Mouse (Mus musculus): Measurements from ENCODE around the gene Rab17. TPM values are rescaled to one million over a fixed set of nuclear protein-coding genes. Genes with fewer than 3 reads are reported as not detected.

The Rab17 gene
- polyA plus RNA-seq, 1 experiment, result 0.02 TPM

DNA sequence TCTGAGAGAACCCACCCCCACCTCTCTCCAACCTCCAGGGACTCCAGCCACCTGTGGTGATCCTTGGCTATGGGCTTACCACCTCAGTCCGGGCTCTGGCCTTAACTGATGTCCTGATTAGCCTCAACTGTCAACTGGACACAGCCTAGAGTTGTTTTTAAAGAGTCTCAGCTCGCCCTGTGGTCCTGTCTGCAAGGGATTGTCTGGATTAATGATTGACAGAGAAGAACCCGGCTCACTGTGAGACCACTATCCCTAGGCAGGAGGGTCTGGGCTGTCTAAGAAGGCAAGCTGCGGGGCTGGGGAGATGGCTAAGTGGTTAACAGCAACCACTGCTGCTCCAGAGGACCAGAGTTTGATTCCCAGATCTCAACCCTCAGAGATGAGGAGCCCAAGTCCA lies 6.9 kb downstream of the Rab17 start:
- Histone ChIP-seq H3K79me2 (ENCODE audit: control insufficient read depth, insufficient read depth) (no peaks in the 10 kb centered on the region), H3K4me3 (ENCODE audit: insufficient read depth, poor library complexity, severe bottlenecking) (no peak overlapping the region), H3K27me3 (ENCODE audit: control insufficient read depth, insufficient read depth, insufficient read length) (peaks cover 29% of the 10 kb centered on the region)

DNA sequence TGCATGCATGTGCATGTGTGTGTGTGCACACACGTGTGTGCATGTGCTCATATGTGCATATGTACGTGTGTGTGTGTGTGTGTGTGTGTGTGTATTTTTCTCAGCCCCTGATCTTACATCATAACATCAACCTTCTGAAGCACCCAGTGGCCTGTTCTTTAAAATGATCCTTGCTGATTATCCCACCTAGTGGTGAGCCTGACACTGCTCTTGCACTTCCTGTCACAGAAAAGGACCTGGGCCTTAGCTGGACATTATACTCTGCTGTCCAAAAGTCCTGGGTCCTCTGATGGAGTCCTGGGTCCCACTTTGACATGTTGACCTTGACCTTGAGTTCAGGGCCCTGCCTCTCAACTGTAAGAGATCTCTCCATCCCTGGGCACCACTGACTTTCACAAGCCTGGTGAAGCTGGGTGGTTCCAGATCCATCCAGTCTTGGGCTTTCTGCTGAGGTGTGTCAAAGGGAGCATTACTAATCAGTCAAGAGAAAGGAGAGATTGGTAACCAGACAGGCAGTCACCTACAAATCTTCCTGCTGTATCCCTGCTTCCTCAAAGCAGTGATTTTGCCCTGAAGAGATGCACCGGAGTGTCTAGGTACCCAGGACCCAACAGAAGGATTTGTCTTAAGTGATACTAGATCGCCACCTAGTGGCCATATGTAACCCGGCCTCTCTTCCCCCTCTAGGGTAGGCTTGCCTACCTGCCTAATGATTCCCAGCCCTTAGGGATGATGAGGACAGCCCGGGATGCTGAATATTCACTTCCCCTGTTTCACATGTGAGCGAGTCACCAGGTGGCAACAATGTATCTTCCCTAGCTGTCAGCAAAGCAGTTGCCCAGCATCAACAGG lies 13.0 kb downstream of the Rab17 start:
- Histone ChIP-seq H3K4me3 (ENCODE audit: insufficient read depth, poor library complexity, severe bottlenecking) (no peak overlapping the region), H3K27me3 (ENCODE audit: control insufficient read depth, insufficient read depth, insufficient read length) (peaks cover 27% of the 10 kb centered on the region), H3K79me2 (ENCODE audit: control insufficient read depth, insufficient read depth) (no peaks in the 10 kb centered on the region)

More for the DNA sequence above, 6.9 kb downstream of the Rab17 start:
- Histone ChIP-seq H3K36me3 (ENCODE audit: control insufficient read depth, insufficient read depth) (no peaks in the 10 kb centered on the region), H3K79me3 (ENCODE audit: low read depth) (no peaks in the 10 kb centered on the region), H3ac (ENCODE audit: control insufficient read depth, insufficient read length, low read depth) (no peak overlapping the region)
- no peak for TF ChIP-seq CEBPB (IDR thresholded peaks at IDR 0.05; ENCODE audit: low read depth)
- TF ChIP-seq FOSL1 (IDR thresholded peaks at IDR 0.05; ENCODE audit: insufficient read depth, low read length, poor library complexity, severe bottlenecking), result no peak
- TF ChIP-seq MYOD1 (IDR thresholded peaks at IDR 0.05; ENCODE audit: control insufficient read depth, insufficient read length, low read depth), result no peak
- TF ChIP-seq USF1 (IDR thresholded peaks at IDR 0.05; ENCODE audit: low read depth), result no peak
- no peak for TF ChIP-seq CTCF (IDR thresholded peaks at IDR 0.05; ENCODE audit: control insufficient read depth, insufficient read depth, insufficient read length)
- no peak for TF ChIP-seq MAX (IDR thresholded peaks at IDR 0.05)
- no peak for TF ChIP-seq MYOG (IDR thresholded peaks at IDR 0.05; ENCODE audit: control insufficient read depth, extremely low read depth, insufficient read length)

GRCm38 (mm10) chr1:90953688-90954087 lies 15.8 kb downstream of the Rab17 start:
- Histone ChIP-seq H3K79me2 (ENCODE audit: control insufficient read depth, insufficient read depth) (no peaks in the 10 kb centered on the region), H3ac (ENCODE audit: control insufficient read depth, insufficient read length, low read depth) (no peak overlapping the region), H3K4me3 (ENCODE audit: insufficient read depth, poor library complexity, severe bottlenecking) (no peak overlapping the region), H3K36me3 (ENCODE audit: control insufficient read depth, insufficient read depth) (no peaks in the 10 kb centered on the region), H3K27me3 (ENCODE audit: control insufficient read depth, insufficient read depth, insufficient read length) (peaks cover 7% of the 10 kb centered on the region), H3K79me3 (ENCODE audit: low read depth) (no peaks in the 10 kb centered on the region)
- TF ChIP-seq MYOD1 (IDR thresholded peaks at IDR 0.05; ENCODE audit: control insufficient read depth, insufficient read length, low read depth) (no peak), MAX (IDR thresholded peaks at IDR 0.05) (no peak), MYOG (IDR thresholded peaks at IDR 0.05; ENCODE audit: control insufficient read depth, extremely low read depth, insufficient read length) (no peak), FOSL1 (IDR thresholded peaks at IDR 0.05; ENCODE audit: insufficient read depth, low read length, poor library complexity, severe bottlenecking) (no peak), USF1 (IDR thresholded peaks at IDR 0.05; ENCODE audit: low read depth) (no peak), CEBPB (IDR thresholded peaks at IDR 0.05; ENCODE audit: low read depth) (no peak), CTCF (IDR thresholded peaks at IDR 0.05; ENCODE audit: control insufficient read depth, insufficient read depth, insufficient read length) (no peak)

More for the DNA sequence above, 13.0 kb downstream of the Rab17 start:
- Histone ChIP-seq H3K36me3 (ENCODE audit: control insufficient read depth, insufficient read depth) (no peaks in the 10 kb centered on the region), H3K79me3 (ENCODE audit: low read depth) (no peaks in the 10 kb centered on the region), H3ac (ENCODE audit: control insufficient read depth, insufficient read length, low read depth) (no peak overlapping the region)
- TF ChIP-seq CTCF (IDR thresholded peaks at IDR 0.05; ENCODE audit: control insufficient read depth, insufficient read depth, insufficient read length) (peak; percentile 39), USF1 (IDR thresholded peaks at IDR 0.05; ENCODE audit: low read depth) (no peak)

DNA sequence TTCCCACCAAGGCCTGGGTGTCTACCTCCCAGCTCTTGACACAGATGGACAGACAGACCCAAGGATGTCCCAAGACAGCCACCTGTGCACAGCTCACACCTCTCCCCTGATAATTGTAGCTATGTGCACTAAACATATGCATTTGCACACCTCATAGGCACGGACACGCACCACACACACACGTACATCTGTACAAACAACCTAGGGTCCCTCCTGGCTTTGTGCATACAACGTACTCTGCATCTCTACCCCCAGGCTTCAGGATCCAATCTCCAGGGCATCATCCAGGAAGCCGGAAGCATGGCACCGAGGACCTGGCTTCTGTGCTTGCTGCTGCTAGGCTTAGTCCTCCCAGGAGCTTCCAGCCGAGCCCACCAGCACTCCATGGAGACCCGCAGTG lies 16.7 kb downstream of the Rab17 start, which contains the start of gene Prlh:
Prlh (plus strand) TSS at position 301 of the 400 bp plus-strand sequence.
- no peak within 1 kb of the TSS for H3K4me3 ChIP-seq (ENCODE audit: insufficient read depth, poor library complexity, severe bottlenecking)
- no peaks in the 10 kb centered on the region for H3K36me3 ChIP-seq (ENCODE audit: control insufficient read depth, insufficient read depth)
- H3K27me3 ChIP-seq (ENCODE audit: control insufficient read depth, insufficient read depth, insufficient read length), result no peaks in the 10 kb centered on the region
- H3K79me2 ChIP-seq (ENCODE audit: control insufficient read depth, insufficient read depth), result no peaks in the 10 kb centered on the region
- no peak within 1 kb of the TSS for H3ac ChIP-seq (ENCODE audit: control insufficient read depth, insufficient read length, low read depth)
- TF ChIP-seq MAX (IDR thresholded peaks at IDR 0.05) (no peak), MYOG (IDR thresholded peaks at IDR 0.05; ENCODE audit: control insufficient read depth, extremely low read depth, insufficient read length) (no peak), CEBPB (IDR thresholded peaks at IDR 0.05; ENCODE audit: low read depth) (no peak)
- no peaks in the 10 kb centered on the region for H3K79me3 ChIP-seq (ENCODE audit: low read depth)

DNA sequence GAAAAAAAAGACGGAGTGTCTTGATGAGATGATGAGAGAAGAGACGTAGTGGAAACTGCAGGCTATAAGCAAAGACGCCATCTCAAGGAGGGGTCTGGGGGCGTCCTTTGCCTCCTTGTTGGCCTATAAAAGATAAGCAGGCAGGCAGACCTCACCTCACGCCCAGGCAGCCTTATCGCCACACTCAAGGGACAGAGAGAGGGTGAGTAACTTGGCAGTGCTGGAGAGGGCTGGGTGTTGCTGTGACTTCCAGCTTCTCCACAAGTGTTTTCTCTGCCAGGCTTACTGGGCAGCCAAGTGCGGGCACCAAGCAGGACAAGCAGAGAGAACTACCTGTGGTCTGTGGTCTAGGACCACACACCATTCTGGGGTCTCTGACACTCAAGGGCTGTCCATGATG lies 17.8 kb downstream of the Rab17 start:
- no peaks in the 10 kb centered on the region for H3K36me3 ChIP-seq (ENCODE audit: control insufficient read depth, insufficient read depth)
- H3K4me3 ChIP-seq (ENCODE audit: insufficient read depth, poor library complexity, severe bottlenecking), result no peak overlapping the region
- TF ChIP-seq MAX (IDR thresholded peaks at IDR 0.05) (no peak), USF1 (IDR thresholded peaks at IDR 0.05; ENCODE audit: low read depth) (no peak), CEBPB (IDR thresholded peaks at IDR 0.05; ENCODE audit: low read depth) (no peak), MYOG (IDR thresholded peaks at IDR 0.05; ENCODE audit: control insufficient read depth, extremely low read depth, insufficient read length) (no peak), FOSL1 (IDR thresholded peaks at IDR 0.05; ENCODE audit: insufficient read depth, low read length, poor library complexity, severe bottlenecking) (no peak), MYOD1 (IDR thresholded peaks at IDR 0.05; ENCODE audit: control insufficient read depth, insufficient read length, low read depth) (no peak), CTCF (IDR thresholded peaks at IDR 0.05; ENCODE audit: control insufficient read depth, insufficient read depth, insufficient read length) (no peak)
- no peaks in the 10 kb centered on the region for H3K79me2 ChIP-seq (ENCODE audit: control insufficient read depth, insufficient read depth)
- no peaks in the 10 kb centered on the region for H3K79me3 ChIP-seq (ENCODE audit: low read depth)
- no peaks in the 10 kb centered on the region for H3K27me3 ChIP-seq (ENCODE audit: control insufficient read depth, insufficient read depth, insufficient read length)
- no peak overlapping the region for H3ac ChIP-seq (ENCODE audit: control insufficient read depth, insufficient read length, low read depth)

- H3ac ChIP-seq (ENCODE audit: control insufficient read depth, insufficient read length, low read depth), result no peak overlapping the region
- H3K79me3 ChIP-seq (ENCODE audit: low read depth), result no peaks in the 10 kb centered on the region
- no peaks in the 10 kb centered on the region for H3K36me3 ChIP-seq (ENCODE audit: control insufficient read depth, insufficient read depth)
- H3K27me3 ChIP-seq (ENCODE audit: control insufficient read depth, insufficient read depth, insufficient read length), result no peaks in the 10 kb centered on the region
- H3K79me2 ChIP-seq (ENCODE audit: control insufficient read depth, insufficient read depth), result no peaks in the 10 kb centered on the region
- no peak overlapping the region for H3K4me3 ChIP-seq (ENCODE audit: insufficient read depth, poor library complexity, severe bottlenecking)
- no peak for TF ChIP-seq MYOG (IDR thresholded peaks at IDR 0.05; ENCODE audit: control insufficient read depth, extremely low read depth, insufficient read length)
- no peak for TF ChIP-seq FOSL1 (IDR thresholded peaks at IDR 0.05; ENCODE audit: insufficient read depth, low read length, poor library complexity, severe bottlenecking)
- TF ChIP-seq CEBPB (IDR thresholded peaks at IDR 0.05; ENCODE audit: low read depth), result no peak
- no peak for TF ChIP-seq MYOD1 (IDR thresholded peaks at IDR 0.05; ENCODE audit: control insufficient read depth, insufficient read length, low read depth)
- TF ChIP-seq USF1 (IDR thresholded peaks at IDR 0.05; ENCODE audit: low read depth), result no peak
- TF ChIP-seq CTCF (IDR thresholded peaks at IDR 0.05; ENCODE audit: control insufficient read depth, insufficient read depth, insufficient read length), result no peak
- no peak for TF ChIP-seq MAX (IDR thresholded peaks at IDR 0.05)
Observed at GRCm38 (mm10) chr1:90949309-90949708, 20.2 kb downstream of the Rab17 start.
